Mouse (Mus musculus) frontal cortex, adult (tissue): Measurements from ENCODE around the gene Stat1.

Experiments used
- ATAC-seq: cut with Nextera tagmentation; 2 replicates; pipeline ENCODE4 v1.9.2; 2017; ENCODE audit warnings: mild to moderate bottlenecking, moderate library complexity, mixed read lengths; ENCODE audit not compliant: low TSS enrichment

The Stat1 gene

GRCm38 (mm10) chr1:52163707-52164457, 44.6 kb downstream of the Stat1 start:
- peak; percentile 14; the same call in 1 of the 2 replicates for ATAC-seq

- peak; percentile 33; the same call in 1 of the 2 replicates for ATAC-seq
Observed at GRCm38 (mm10) chr1:52166652-52167220, 47.5 kb downstream of the Stat1 start.

- no peak for ATAC-seq
Observed at GRCm38 (mm10) chr1:52170057-52170456, 50.8 kb downstream of the Stat1 start.

- ATAC-seq: no peak
Observed at GRCm38 (mm10) chr1:52170747-52171146, 51.5 kb downstream of the Stat1 start.

GRCm38 (mm10) chr1:52171271-52171670, 52.0 kb downstream of the Stat1 start:
- 0 out of 2 replicates have a peak, but pooled peaks have one; percentile 14 for ATAC-seq

GRCm38 (mm10) chr1:52175321-52175720, 56.1 kb downstream of the Stat1 start:
- no peak for ATAC-seq

GRCm38 (mm10) chr1:52175983-52176382, 56.7 kb downstream of the Stat1 start:
- no peak for ATAC-seq

GRCm38 (mm10) chr1:52176999-52177398, 57.8 kb downstream of the Stat1 start:
- no peak for ATAC-seq

- no peak; the same call in 1 of the 2 replicates for ATAC-seq
Observed at GRCm38 (mm10) chr1:52179939-52180568, 60.8 kb downstream of the Stat1 start.

- ATAC-seq: no peak
Observed at GRCm38 (mm10) chr1:52181994-52182393, 62.8 kb downstream of the Stat1 start.

GRCm38 (mm10) chr1:52182992-52183391, 63.8 kb downstream of the Stat1 start:
- ATAC-seq: peak; percentile 70
